Mouse (Mus musculus): ENCODE measurements around the gene Gdf2. TPM values are rescaled to one million over a fixed set of nuclear protein-coding genes. Genes with fewer than 3 reads are reported as not detected.

The Gdf2 gene
- not detected for total RNA-seq (2023)

GRCm38 (mm10) chr14:33940739-33941138 lies at the start of gene Gdf2:
TSS of gene Gdf2 (plus strand) at chr14:33941039.

DNA sequence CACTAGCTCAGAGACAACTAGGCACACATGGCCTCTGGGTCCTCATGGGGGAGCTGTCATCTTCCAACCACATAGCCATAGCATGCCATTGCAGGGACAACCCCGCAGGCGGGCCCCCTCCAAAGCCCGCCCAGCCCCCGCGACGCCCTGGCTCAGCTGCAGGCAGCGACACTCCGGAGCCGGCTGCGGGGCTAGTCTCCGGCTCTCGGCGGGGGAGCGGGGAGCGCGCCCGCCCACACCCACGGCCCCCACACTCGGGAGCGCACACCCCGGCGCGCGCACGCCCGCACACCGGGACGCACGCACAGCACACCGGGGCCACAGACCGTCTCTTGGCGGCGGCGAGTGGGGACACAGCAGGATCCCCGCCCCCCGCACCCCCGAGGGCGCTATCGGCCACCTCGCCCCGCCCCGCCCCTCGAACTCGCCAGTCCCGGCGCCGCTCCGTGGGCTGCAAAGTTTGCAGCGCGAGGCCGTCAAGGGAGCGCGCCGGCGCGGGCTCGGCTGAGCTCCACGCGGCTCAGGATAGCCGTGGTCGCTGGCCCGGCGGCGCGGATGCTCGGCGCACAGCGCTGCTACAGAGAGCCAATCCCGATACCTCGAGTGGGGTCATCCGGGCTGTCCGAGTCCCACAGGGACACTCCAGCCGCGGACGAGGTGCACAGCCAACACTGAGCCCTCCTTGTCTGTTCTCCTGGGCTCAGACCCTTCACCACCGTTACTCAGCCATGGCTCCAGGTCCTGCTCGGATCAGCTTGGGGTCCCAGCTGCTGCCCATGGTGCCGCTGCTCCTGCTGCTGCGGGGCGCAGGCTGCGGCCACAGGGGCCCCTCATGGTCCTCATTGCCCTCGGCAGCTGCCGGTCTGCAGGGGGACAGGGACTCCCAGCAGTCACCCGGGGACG lies 17.4 kb upstream of the Gdf2 start, which contains the start of gene Gdf10:
Gene Gdf10, plus strand, starts transcription at position 420 of the 903 bp plus-strand sequence.

GRCm38 (mm10) chr14:33953761-33954160 lies 12.9 kb downstream of the Gdf2 start, which contains the start of gene Rbp3:
TSS of gene Rbp3 (plus strand) at chr14:33954003.

DNA sequence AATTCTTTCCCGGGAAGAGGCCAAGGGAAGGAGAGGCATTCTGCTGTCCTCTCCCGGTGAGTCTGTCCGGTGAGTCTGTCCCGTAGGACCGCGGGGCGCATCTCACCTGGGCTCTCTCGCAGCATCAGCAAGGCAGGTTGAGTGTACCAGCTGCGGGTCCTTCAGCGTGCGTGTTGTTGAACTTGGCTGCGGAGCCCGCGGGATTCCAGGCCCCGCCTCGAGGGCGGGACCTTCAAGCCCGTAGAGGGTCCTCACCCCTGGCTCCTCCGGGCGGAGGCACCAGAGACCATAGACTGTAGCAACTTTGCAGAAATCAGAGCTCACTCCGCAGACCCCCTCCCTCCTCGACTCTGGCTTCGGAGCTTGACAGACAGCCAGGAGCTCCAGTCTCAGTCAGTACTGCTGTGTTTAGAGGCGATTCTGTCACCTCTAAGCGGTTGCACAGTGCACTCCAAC lies 37.8 kb downstream of the Gdf2 start, which contains the start of gene Zfp488:
Gene Zfp488, minus strand, starts transcription at position 161 of the 456 bp plus-strand sequence.

Other genes with a start within 250 kb of the Gdf2 start
- gene Gdf10, start 17.5 kb upstream of the Gdf2 start, total RNA-seq (2023) = not detected
- not detected for gene Rbp3, start 13.0 kb downstream of the Gdf2 start, total RNA-seq (2023)
- under 1 TPM in 1 of 2 experiments, not detected in 1; 0.18 TPM for gene Zfp488, start 37.7 kb downstream of the Gdf2 start, total RNA-seq (2023)
- gene Gm30083, start 74.1 kb downstream of the Gdf2 start, total RNA-seq (2023) = not detected
- not detected for gene Gm5460, start 75.7 kb downstream of the Gdf2 start, total RNA-seq (2023)
- not detected for gene Antxrl, start 111.7 kb downstream of the Gdf2 start, total RNA-seq (2023)
- gene Anxa8, start 144.9 kb downstream of the Gdf2 start, total RNA-seq (2023) = not detected
- not detected for gene A630023A22Rik, start 161.7 kb downstream of the Gdf2 start, total RNA-seq (2023)
- not detected for gene Npy4r, start 211.4 kb downstream of the Gdf2 start, total RNA-seq (2023)